Mouse (Mus musculus): Measurements from ENCODE around the gene Sema7a.

The Sema7a gene

GRCm38 (mm10) chr9:57938225-57939055 lies 1.5 kb upstream of the Sema7a start:
- DNase-seq (ENCODE audit: extremely low read depth, low read depth): no peak

GRCm38 (mm10) chr9:57940349-57940794 lies 460 bp downstream of the Sema7a start:
- DNase-seq (ENCODE audit: extremely low read depth, low read depth): no peak

- DNase-seq (ENCODE audit: extremely low read depth, low read depth): no peak
Observed at GRCm38 (mm10) chr9:57940861-57941638, 1.1 kb downstream of the Sema7a start.

- no peak for DNase-seq (ENCODE audit: extremely low read depth, low read depth)
Observed at GRCm38 (mm10) chr9:57942039-57942438, 2.1 kb downstream of the Sema7a start.

- no peak for DNase-seq (ENCODE audit: extremely low read depth, low read depth)
Observed at GRCm38 (mm10) chr9:57943067-57943466, 3.2 kb downstream of the Sema7a start.

GRCm38 (mm10) chr9:57944572-57944971 lies 4.7 kb downstream of the Sema7a start:
- peak; percentile 12 for DNase-seq (ENCODE audit: extremely low read depth, low read depth)

GRCm38 (mm10) chr9:57945771-57946616 lies 6.1 kb downstream of the Sema7a start:
- DNase-seq (ENCODE audit: extremely low read depth, low read depth): no peak

GRCm38 (mm10) chr9:57947381-57948030 lies 7.6 kb downstream of the Sema7a start:
- no peak for DNase-seq (ENCODE audit: extremely low read depth, low read depth)

- no peak for DNase-seq (ENCODE audit: extremely low read depth, low read depth)
Observed at GRCm38 (mm10) chr9:57948333-57948931, 8.5 kb downstream of the Sema7a start.

GRCm38 (mm10) chr9:57949102-57949704 lies 9.3 kb downstream of the Sema7a start:
- no peak for DNase-seq (ENCODE audit: extremely low read depth, low read depth)

GRCm38 (mm10) chr9:57949879-57950278 lies 10.0 kb downstream of the Sema7a start:
- no peak for DNase-seq (ENCODE audit: extremely low read depth, low read depth)

GRCm38 (mm10) chr9:57950519-57950918 lies 10.6 kb downstream of the Sema7a start:
- no peak for DNase-seq (ENCODE audit: extremely low read depth, low read depth)

- no peak for DNase-seq (ENCODE audit: extremely low read depth, low read depth)
Observed at GRCm38 (mm10) chr9:57951993-57952392, 12.1 kb downstream of the Sema7a start.

GRCm38 (mm10) chr9:57954962-57955744 lies 15.2 kb downstream of the Sema7a start:
- DNase-seq (ENCODE audit: extremely low read depth, low read depth): no peak

GRCm38 (mm10) chr9:57955764-57956163 lies 15.9 kb downstream of the Sema7a start:
- DNase-seq (ENCODE audit: extremely low read depth, low read depth): no peak

- no peak for DNase-seq (ENCODE audit: extremely low read depth, low read depth)
Observed at GRCm38 (mm10) chr9:57956196-57956837, 16.4 kb downstream of the Sema7a start.

- no peak for DNase-seq (ENCODE audit: extremely low read depth, low read depth)
Observed at GRCm38 (mm10) chr9:57956838-57957236, 16.9 kb downstream of the Sema7a start.

- DNase-seq (ENCODE audit: extremely low read depth, low read depth): no peak
Observed at GRCm38 (mm10) chr9:57958615-57959014, 18.7 kb downstream of the Sema7a start.

GRCm38 (mm10) chr9:57959399-57959798 lies 19.5 kb downstream of the Sema7a start:
- no peak for DNase-seq (ENCODE audit: extremely low read depth, low read depth)

All from MEL-GATA-1-ER (cell line).